Mouse (Mus musculus) megakaryocyte, adult 5-6 weeks (primary cell): Measurements from ENCODE around the gene Atn1. TPM values are rescaled to one million over a fixed set of nuclear protein-coding genes. Genes with fewer than 3 reads are reported as not detected.
A peak's percentile ranks its signal among the peaks of the same experiment; 100 is the strongest.

Experiments used
- ATAC-seq: 2 replicates; pipeline ENCODE4 v1.8.0; 2016; ENCODE audit warnings: mild to moderate bottlenecking, inconsistent platforms; ENCODE audit not compliant: poor library complexity, severe bottlenecking
- total RNA-seq, 2 experiments: library from RNA; stranded (forward) in 1 of 2; stranded (reverse) in 1 of 2; fragments of 153-499, 151-499 nt in 1 of 2; fragments of 221-1000, 200-1000 nt in 1 of 2; gene quantifications; 2 replicates each; pipeline versions ENCODE4 v1.2.3 to v1.2.4; 2015 to 2017

Gene Atn1
- total RNA-seq, 2 experiments from 2014 or later, result 3.0 to 25.7 TPM

- ATAC-seq, result peak; percentile 72
Observed at GRCm38 (mm10) chr6:124769101-124769765, 12.9 kb upstream of the Atn1 start, which contains the start of gene Eno2. Eno2 (minus strand) TSS chr6:124769673.

- peak; percentile 42 for ATAC-seq
Observed at GRCm38 (mm10) chr6:124768704-124769044, 12.3 kb upstream of the Atn1 start.

GRCm38 (mm10) chr6:124767920-124768703 lies 11.8 kb upstream of the Atn1 start:
- ATAC-seq, result no peak

GRCm38 (mm10) chr6:124767536-124767919 lies 11.2 kb upstream of the Atn1 start:
- ATAC-seq, result no peak

GRCm38 (mm10) chr6:124765951-124766350 lies 9.6 kb upstream of the Atn1 start:
- ATAC-seq, result no peak

- peak; percentile 83 for ATAC-seq
Observed at GRCm38 (mm10) chr6:124759259-124759658, 2.9 kb upstream of the Atn1 start.

GRCm38 (mm10) chr6:124758849-124759232 lies 2.5 kb upstream of the Atn1 start:
- no peak for ATAC-seq

GRCm38 (mm10) chr6:124757909-124758848 lies 1.9 kb upstream of the Atn1 start:
- ATAC-seq, result no peak

GRCm38 (mm10) chr6:124757351-124757880 lies 1.1 kb upstream of the Atn1 start:
- no peak for ATAC-seq

GRCm38 (mm10) chr6:124756652-124757350 lies 477 bp upstream of the Atn1 start:
- ATAC-seq, result peak; percentile 67

GRCm38 (mm10) chr6:124755306-124755705 lies 1.0 kb downstream of the Atn1 start:
- ATAC-seq, result no peak

- no peak for ATAC-seq
Observed at GRCm38 (mm10) chr6:124753861-124754260, 2.5 kb downstream of the Atn1 start.

GRCm38 (mm10) chr6:124750405-124750804 lies 5.9 kb downstream of the Atn1 start:
- no peak for ATAC-seq

- no peak for ATAC-seq
Observed at GRCm38 (mm10) chr6:124746654-124747632, 9.4 kb downstream of the Atn1 start.

GRCm38 (mm10) chr6:124746296-124746605 lies 10.1 kb downstream of the Atn1 start:
- no peak for ATAC-seq

GRCm38 (mm10) chr6:124745490-124746295 lies 10.6 kb downstream of the Atn1 start:
- ATAC-seq, result peak; percentile 70

GRCm38 (mm10) chr6:124744755-124745321 lies 11.5 kb downstream of the Atn1 start:
- no peak for ATAC-seq

GRCm38 (mm10) chr6:124743647-124744046 lies 12.7 kb downstream of the Atn1 start:
- no peak for ATAC-seq
